Mouse (Mus musculus) fibroblast of lung, adult 2 months (primary cell): Measurements from ENCODE around the gene Zfp119b.
A peak's percentile ranks its signal among the peaks of the same experiment; 100 is the strongest.

Source experiments
- DNase-seq: peaks from one replicate; pipeline ENCODE4 v3.0.0-alpha.2; 2011; ENCODE audit warnings: low read depth

The Zfp119b gene

GRCm38 (mm10) chr17:55949400-55949799, at the start of gene Zfp119b:
Gene Zfp119b (minus strand): TSS chr17:55949500.
- no peak for DNase-seq

GRCm38 (mm10) chr17:55996007-55996406, 46.7 kb upstream of the Zfp119b start:
- DNase-seq: no peak

GRCm38 (mm10) chr17:55990278-55990898, 41.1 kb upstream of the Zfp119b start:
- no peak for DNase-seq

- DNase-seq: no peak
These were observed 37.0 kb upstream of the Zfp119b start, which contains the start of gene Fsd1 for GRCm38 (mm10) chr17:55986030-55986961. Gene Fsd1 (plus strand): TSS chr17:55986509.

GRCm38 (mm10) chr17:55977301-55977700, 28.0 kb upstream of the Zfp119b start:
- no peak for DNase-seq

- DNase-seq: peak; percentile 56
These were observed 27.1 kb upstream of the Zfp119b start for GRCm38 (mm10) chr17:55976255-55976862.

GRCm38 (mm10) chr17:55971453-55971852, 22.2 kb upstream of the Zfp119b start:
- DNase-seq: no peak

GRCm38 (mm10) chr17:55969966-55970891, 20.9 kb upstream of the Zfp119b start, which contains the start of gene Shd:
Gene Shd (plus strand): TSS chr17:55970467.
- DNase-seq: no peak

GRCm38 (mm10) chr17:55969560-55969959, 20.3 kb upstream of the Zfp119b start:
- DNase-seq: no peak

- DNase-seq: no peak
These were observed 18.9 kb upstream of the Zfp119b start for GRCm38 (mm10) chr17:55968210-55968609.

- DNase-seq: no peak
These were observed 17.9 kb upstream of the Zfp119b start for GRCm38 (mm10) chr17:55967186-55967585.

GRCm38 (mm10) chr17:55964996-55965395, 15.7 kb upstream of the Zfp119b start:
- no peak for DNase-seq

GRCm38 (mm10) chr17:55964496-55964895, 15.2 kb upstream of the Zfp119b start:
- no peak for DNase-seq

GRCm38 (mm10) chr17:55963171-55963570, 13.9 kb upstream of the Zfp119b start:
- no peak for DNase-seq

- DNase-seq: no peak
These were observed 12.3 kb upstream of the Zfp119b start for GRCm38 (mm10) chr17:55961631-55962030.

GRCm38 (mm10) chr17:55960791-55961190, 11.5 kb upstream of the Zfp119b start:
- DNase-seq: no peak

GRCm38 (mm10) chr17:55959946-55960740, 10.8 kb upstream of the Zfp119b start:
- no peak for DNase-seq

- DNase-seq: peak; percentile 97
These were observed 9.8 kb upstream of the Zfp119b start, which contains the start of gene Yju2 for GRCm38 (mm10) chr17:55958918-55959728. Gene Yju2 (plus strand): TSS chr17:55959099.

- no peak for DNase-seq
These were observed 9.2 kb upstream of the Zfp119b start for GRCm38 (mm10) chr17:55958584-55958886.
